Mouse (Mus musculus): ENCODE measurements around the gene Lbr. TPM values are rescaled to one million over a fixed set of nuclear protein-coding genes. Genes with fewer than 3 reads are reported as not detected.

Lbr gene
- total RNA-seq, 2 experiments from 2014 or later: 21.1 to 21.7 TPM

- no peak for DNase-seq
Observed at GRCm38 (mm10) chr1:181776541-181776940, 66.3 kb downstream of the Lbr start.

GRCm38 (mm10) chr1:181771871-181772270 lies 71.0 kb downstream of the Lbr start:
- no peak for DNase-seq

GRCm38 (mm10) chr1:181769392-181769791 lies 73.5 kb downstream of the Lbr start:
- DNase-seq: no peak

Other genes starting within 250 kb of the Lbr start
- 100 to 1,000 TPM; 113 to 117 TPM for gene Enah, start 176.9 kb upstream of the Lbr start, total RNA-seq (2021)

All from heart, adult 18-20 months (tissue).